Mouse (Mus musculus): ENCODE data around the gene Fbxo46.
A peak's percentile ranks its signal among the peaks of the same experiment; 100 is the strongest.
"Not testable (repeated sequence)": the region's sequence is repeated elsewhere in the genome, so short reads cannot be mapped to it uniquely, and the experiment has no call there.

The Fbxo46 gene

DNA sequence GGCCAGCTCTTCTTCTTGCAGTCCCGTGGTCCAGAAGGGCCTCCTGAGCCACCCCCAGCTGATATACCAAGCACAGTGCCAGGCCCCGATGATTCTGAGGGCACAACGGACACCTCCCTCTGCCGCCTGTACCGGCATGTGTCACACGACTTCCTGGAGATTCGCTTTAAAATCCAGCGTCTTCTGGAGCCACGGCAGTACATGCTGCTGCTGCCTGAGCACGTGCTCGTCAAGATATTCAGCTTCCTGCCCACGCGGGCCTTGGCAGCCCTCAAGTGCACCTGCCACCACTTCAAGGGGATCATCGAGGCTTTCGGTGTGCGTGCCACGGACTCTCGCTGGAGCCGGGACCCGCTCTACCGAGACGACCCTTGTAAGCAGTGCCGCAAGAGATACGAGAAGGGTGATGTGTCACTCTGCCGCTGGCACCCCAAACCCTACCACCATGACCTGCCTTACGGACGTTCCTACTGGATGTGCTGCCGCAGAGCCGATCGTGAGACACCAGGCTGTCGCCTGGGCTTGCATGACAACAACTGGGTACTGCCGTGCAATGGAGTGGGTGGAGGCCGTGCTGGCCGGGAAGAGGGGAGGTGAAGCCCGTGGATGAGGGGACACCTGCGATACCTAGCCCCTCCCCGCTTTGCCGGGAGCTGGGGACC is 17.1 kb downstream of the Fbxo46 start:
- DNase-seq = peak; percentile 35

DNA sequence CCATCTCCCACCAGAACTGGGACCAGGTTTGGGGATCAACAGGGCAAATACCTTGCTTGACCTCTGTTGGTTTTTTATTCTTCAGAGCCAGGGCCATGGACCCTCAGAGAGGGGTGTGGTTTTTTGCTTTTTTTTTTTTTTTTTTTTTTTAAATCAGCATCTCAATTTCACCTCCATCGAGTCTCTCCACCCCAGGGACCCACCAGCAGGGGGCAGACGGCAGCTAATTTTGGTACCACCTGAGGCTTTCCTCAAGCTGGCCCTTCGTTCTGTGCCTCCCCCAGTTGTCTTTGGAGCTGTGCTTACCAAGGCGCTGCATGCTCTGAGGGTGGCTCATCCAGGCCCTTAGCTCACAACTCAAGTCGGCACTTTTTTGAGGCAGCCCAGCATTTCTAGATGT is 17.7 kb downstream of the Fbxo46 start:
- DNase-seq = peak; percentile 81

GRCm38 (mm10) chr7:19146793-19147192 is 27.1 kb downstream of the Fbxo46 start:
- no peak for DNase-seq

GRCm38 (mm10) chr7:19147497-19148045 is 27.9 kb downstream of the Fbxo46 start:
- no peak for DNase-seq

DNA sequence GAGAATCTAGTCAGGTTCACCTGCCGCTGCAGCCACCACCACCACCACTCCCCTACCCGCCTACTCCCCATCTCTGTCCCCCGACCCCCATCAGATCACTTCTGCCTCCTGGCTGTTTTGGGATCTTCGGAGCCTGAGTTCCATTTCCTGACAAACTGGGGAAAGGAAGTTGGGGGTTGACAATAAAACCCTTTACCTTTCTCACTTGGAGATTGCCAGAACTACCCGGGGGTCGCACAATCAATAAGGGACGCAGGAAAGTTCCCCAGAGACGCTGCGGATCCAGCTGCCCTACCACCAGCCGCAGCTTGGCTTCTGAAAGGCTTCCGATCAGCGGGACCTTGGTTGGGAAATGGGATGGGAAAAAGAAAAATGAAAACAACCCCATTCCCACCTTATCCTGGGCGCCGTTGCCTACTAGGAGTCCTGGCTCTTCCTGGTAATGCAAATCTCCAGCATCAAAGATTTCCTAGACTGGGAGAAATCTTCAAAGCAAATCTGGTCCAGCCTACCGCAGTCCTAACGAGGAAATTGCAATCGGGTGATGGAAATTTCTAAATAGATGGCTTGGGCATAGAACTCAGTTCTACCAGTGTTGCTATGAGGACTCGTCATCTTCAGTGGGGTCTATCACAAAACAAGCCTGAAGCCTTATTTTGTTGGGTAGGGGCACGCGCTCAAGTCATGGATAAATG is 28.7 kb downstream of the Fbxo46 start:
- no peak for DNase-seq

GRCm38 (mm10) chr7:19148875-19149541 is 29.3 kb downstream of the Fbxo46 start, which contains the start of gene Qpctl:
Gene Qpctl (minus strand): TSS chr7:19149291.
- peak; percentile 98 for DNase-seq

DNA sequence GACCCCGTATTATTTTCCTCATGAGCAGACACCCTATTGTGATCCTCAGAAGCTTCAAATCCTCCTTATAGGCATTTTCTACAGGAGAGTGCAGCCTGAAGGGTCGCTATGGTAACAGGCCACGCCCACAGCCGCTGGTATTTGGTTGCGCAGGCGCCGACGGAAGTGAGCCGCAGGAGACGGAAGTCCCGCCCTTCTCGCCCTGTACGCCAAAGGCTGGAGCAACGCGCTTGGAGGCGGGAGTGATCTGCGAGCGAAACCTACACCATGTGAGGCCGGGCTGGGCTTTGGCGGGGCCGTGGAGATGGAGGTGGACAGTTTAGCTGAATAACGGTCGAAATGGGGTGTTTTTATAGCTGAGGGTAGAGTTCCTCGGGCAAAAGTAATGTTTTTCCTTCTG is 30.0 kb downstream of the Fbxo46 start, which contains the start of gene Snrpd2:
TSS of gene Snrpd2 (plus strand) at position 97 of the 400 bp plus-strand sequence.
- peak; percentile 97 for DNase-seq

DNA sequence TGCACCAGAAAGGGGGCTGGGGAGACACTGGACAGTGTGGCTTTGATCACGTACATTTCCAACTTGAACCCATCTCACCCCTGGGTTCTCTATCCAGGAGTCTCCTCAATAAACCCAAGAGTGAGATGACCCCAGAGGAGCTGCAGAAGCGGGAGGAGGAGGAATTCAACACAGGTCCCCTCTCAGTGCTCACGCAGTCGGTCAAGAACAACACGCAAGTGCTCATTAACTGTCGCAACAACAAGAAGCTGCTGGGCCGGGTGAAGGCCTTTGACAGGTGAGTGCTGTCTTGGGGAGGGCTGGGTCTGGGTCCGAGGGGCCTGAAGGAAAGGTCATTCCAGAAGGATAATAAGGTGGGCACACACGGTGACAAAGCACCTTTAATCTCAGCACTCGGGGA is 31.5 kb downstream of the Fbxo46 start:
- not testable (repeated sequence) for DNase-seq

GRCm38 (mm10) chr7:19154796-19155195 is 35.1 kb downstream of the Fbxo46 start:
- DNase-seq = no peak

GRCm38 (mm10) chr7:19155825-19156475 is 36.3 kb downstream of the Fbxo46 start:
- DNase-seq = peak; percentile 24

GRCm38 (mm10) chr7:19157160-19157800 is 37.6 kb downstream of the Fbxo46 start:
- DNase-seq = peak; percentile 99

GRCm38 (mm10) chr7:19158601-19159000 is 38.9 kb downstream of the Fbxo46 start:
- DNase-seq = no peak

- DNase-seq = no peak
Observed at GRCm38 (mm10) chr7:19159411-19159810, 39.8 kb downstream of the Fbxo46 start.

DNA sequence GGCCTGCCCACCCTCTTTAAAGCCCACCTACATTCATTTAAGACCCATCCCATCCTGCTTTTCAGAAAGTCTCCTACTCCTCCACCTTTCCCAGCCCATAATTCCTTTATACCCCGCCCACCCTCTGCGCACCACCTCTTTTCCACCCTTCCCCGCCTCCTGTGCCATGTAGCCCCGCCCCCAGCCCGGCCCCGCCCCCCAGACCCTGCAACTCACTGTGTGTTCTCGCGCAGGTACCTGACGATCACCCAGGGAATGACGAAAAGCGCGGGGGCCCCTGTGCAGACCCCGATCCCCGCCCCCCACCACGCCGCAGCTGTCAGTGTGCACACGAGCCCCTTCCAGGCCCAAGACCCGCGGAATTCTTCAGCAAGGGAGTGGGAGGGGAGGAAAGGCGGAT is 40.5 kb downstream of the Fbxo46 start:
- DNase-seq = peak; percentile 17

- DNase-seq = no peak
Observed at GRCm38 (mm10) chr7:19162928-19163327, 43.3 kb downstream of the Fbxo46 start.

DNA sequence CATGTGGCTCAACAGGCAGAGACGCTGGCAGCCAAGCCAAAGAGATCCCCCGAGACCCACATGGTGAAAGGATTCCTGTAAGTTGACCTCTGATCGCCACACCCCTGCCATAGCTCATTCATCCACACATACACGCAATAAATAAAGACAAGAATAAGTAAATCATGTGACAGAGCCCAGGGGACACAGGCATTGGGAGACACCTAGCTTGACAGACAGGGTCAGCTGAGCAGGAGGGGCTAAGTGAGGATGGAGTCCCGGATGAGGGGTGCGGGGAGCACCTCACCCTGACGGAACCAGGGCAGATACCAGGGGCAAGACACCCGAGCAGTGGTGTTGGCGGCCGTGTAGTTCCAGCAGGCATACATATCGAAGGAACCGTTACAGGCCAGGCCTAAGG is 44.1 kb downstream of the Fbxo46 start:
- no peak for DNase-seq

- no peak for DNase-seq
Observed at GRCm38 (mm10) chr7:19164189-19164588, 44.5 kb downstream of the Fbxo46 start.

- DNase-seq = peak; percentile 50
Observed at GRCm38 (mm10) chr7:19164978-19165377, 45.3 kb downstream of the Fbxo46 start.

- DNase-seq = no peak
Observed at GRCm38 (mm10) chr7:19165656-19166423, 46.2 kb downstream of the Fbxo46 start, which contains the start of gene Gipr. Gene Gipr (minus strand): TSS chr7:19166127.

DNA sequence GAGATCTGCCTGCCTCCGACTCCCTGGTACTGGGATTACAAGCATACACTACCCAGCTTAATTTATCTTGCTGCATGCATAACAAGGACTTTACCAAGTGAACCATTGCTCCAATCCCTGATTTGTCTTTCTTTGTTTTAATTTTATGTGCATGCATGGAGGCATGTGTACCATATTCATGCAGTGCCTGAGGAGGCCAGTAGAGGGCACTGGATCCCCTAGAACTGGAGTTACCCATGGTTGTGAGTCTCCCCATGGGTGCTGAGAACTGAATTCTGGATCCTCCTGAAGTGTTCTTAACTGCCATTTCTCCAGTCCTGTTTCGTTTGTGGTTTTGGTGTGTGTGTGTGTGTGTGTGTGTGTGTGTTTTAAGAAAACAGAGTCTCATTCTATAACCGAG is 47.3 kb downstream of the Fbxo46 start:
- no peak for DNase-seq

DNA sequence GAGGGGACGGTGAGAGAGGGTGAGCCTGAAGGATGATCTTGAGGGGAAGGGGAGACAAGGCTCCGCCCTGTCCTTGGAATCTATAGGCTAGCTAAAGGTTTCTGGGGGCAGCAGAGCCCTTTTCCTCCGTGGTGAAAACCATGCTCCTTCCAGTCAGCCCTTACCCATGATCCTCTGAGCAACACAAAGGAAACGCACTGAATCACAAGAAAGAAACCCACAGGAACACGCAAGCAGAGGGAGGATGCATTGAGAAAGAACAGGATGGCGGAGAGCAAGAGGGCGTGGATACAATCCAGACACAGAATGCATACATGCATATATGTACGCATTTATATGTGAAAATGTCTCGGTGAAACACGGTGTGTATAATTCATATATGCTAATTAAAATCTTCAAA is 49.8 kb downstream of the Fbxo46 start:
- DNase-seq = no peak

- no peak for DNase-seq
Observed at GRCm38 (mm10) chr7:19170142-19170541, 50.5 kb downstream of the Fbxo46 start.

Data from thymus, postnatal 14 days (tissue).